Mouse (Mus musculus): ENCODE measurements around the gene Tnip1. TPM values are rescaled to one million over a fixed set of nuclear protein-coding genes. Genes with fewer than 3 reads are reported as not detected.

Gene Tnip1
- polyA plus RNA-seq, 1 experiment from 2014 or later: 13.2 TPM

- no peaks in the 10 kb centered on the region for H3K9me3 ChIP-seq (ENCODE audit: control insufficient read depth, low read length)
- H3K36me3 ChIP-seq (ENCODE audit: control insufficient read depth, insufficient read depth): no peaks in the 10 kb centered on the region
- ATAC-seq: no peak
- no peak overlapping the region for H3K4me3 ChIP-seq (replicated peaks; ENCODE audit: low read length)
- 78% methylated on average over 8 of the region's 8 CpGs for WGBS
- H3K4me2 ChIP-seq (ENCODE audit: low read length): no peak overlapping the region
- no peaks in the 10 kb centered on the region for H3K27me3 ChIP-seq (replicated peaks; ENCODE audit: control insufficient read depth, insufficient read depth, low read length)
- no peaks in the 10 kb centered on the region for H3K4me1 ChIP-seq (replicated peaks; ENCODE audit: control insufficient read depth, insufficient read depth, low read length)
- no peak overlapping the region for H3K27ac ChIP-seq (ENCODE audit: low read length)
- no peak overlapping the region for H3K9ac ChIP-seq (replicated peaks; ENCODE audit: low read depth, low read length)
Measured at GRCm38 (mm10) chr11:54988754-54989349, 26.1 kb upstream of the Tnip1 start.

- H3K4me3 ChIP-seq (replicated peaks; ENCODE audit: low read length): no peak overlapping the region
- H3K9me3 ChIP-seq (ENCODE audit: control insufficient read depth, low read length): no peaks in the 10 kb centered on the region
- no peak overlapping the region for H3K27ac ChIP-seq (ENCODE audit: low read length)
- no peak overlapping the region for H3K4me2 ChIP-seq (ENCODE audit: low read length)
- no peaks in the 10 kb centered on the region for H3K4me1 ChIP-seq (replicated peaks; ENCODE audit: control insufficient read depth, insufficient read depth, low read length)
- no peak for ATAC-seq
- H3K36me3 ChIP-seq (ENCODE audit: control insufficient read depth, insufficient read depth): no peaks in the 10 kb centered on the region
- WGBS: 89% methylated on average over 1 of the region's 1 CpGs
- H3K9ac ChIP-seq (replicated peaks; ENCODE audit: low read depth, low read length): no peak overlapping the region
- H3K27me3 ChIP-seq (replicated peaks; ENCODE audit: control insufficient read depth, insufficient read depth, low read length): no peaks in the 10 kb centered on the region
Measured at GRCm38 (mm10) chr11:54987974-54988373, 25.3 kb upstream of the Tnip1 start.

DNA sequence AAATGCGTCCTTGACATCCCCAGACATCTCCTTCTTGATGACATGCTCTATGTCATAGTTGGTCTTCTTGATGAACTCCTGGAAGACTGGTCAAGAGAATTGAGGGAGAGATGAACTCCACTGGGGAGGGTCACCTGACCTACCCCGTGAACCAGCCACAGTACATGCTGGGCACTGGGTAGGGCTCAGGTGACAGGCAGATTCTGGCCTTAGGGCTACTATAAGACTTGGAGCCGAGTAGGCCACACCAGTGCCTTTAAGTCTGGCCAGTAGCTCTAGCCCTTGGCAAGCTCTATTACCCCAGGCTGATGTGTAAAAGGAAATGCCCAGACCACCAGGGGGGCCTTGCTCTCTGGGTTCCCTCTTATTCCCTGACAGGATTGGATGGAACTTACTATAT, 22.4 kb upstream of the Tnip1 start:
- 81% methylated on average over 3 of the region's 3 CpGs for WGBS
- ATAC-seq: no peak
- Histone ChIP-seq H3K9ac (replicated peaks; ENCODE audit: low read depth, low read length) (no peak overlapping the region), H3K4me1 (replicated peaks; ENCODE audit: control insufficient read depth, insufficient read depth, low read length) (no peaks in the 10 kb centered on the region), H3K9me3 (ENCODE audit: control insufficient read depth, low read length) (no peaks in the 10 kb centered on the region), H3K4me2 (ENCODE audit: low read length) (no peak overlapping the region), H3K27ac (ENCODE audit: low read length) (no peak overlapping the region), H3K27me3 (replicated peaks; ENCODE audit: control insufficient read depth, insufficient read depth, low read length) (no peaks in the 10 kb centered on the region), H3K36me3 (ENCODE audit: control insufficient read depth, insufficient read depth) (peaks cover 3% of the 10 kb centered on the region; the same call in 1 of the 2 replicates), H3K4me3 (replicated peaks; ENCODE audit: low read length) (no peak overlapping the region)

GRCm38 (mm10) chr11:54984581-54984980, 21.9 kb upstream of the Tnip1 start:
- H3K9me3 ChIP-seq (ENCODE audit: control insufficient read depth, low read length): no peaks in the 10 kb centered on the region
- no peak overlapping the region for H3K4me2 ChIP-seq (ENCODE audit: low read length)
- H3K4me3 ChIP-seq (replicated peaks; ENCODE audit: low read length): no peak overlapping the region
- no peaks in the 10 kb centered on the region for H3K27me3 ChIP-seq (replicated peaks; ENCODE audit: control insufficient read depth, insufficient read depth, low read length)
- no peak for ATAC-seq
- no peak overlapping the region for H3K27ac ChIP-seq (ENCODE audit: low read length)
- peaks cover 3% of the 10 kb centered on the region; the same call in 1 of the 2 replicates for H3K36me3 ChIP-seq (ENCODE audit: control insufficient read depth, insufficient read depth)
- no peaks in the 10 kb centered on the region for H3K4me1 ChIP-seq (replicated peaks; ENCODE audit: control insufficient read depth, insufficient read depth, low read length)
- H3K9ac ChIP-seq (replicated peaks; ENCODE audit: low read depth, low read length): no peak overlapping the region
- WGBS: 59% methylated on average over 4 of the region's 4 CpGs

- Histone ChIP-seq H3K36me3 (ENCODE audit: control insufficient read depth, insufficient read depth) (peaks cover 3% of the 10 kb centered on the region; the same call in 1 of the 2 replicates), H3K9me3 (ENCODE audit: control insufficient read depth, low read length) (no peaks in the 10 kb centered on the region), H3K4me3 (replicated peaks; ENCODE audit: low read length) (no peak overlapping the region), H3K27me3 (replicated peaks; ENCODE audit: control insufficient read depth, insufficient read depth, low read length) (no peaks in the 10 kb centered on the region), H3K9ac (replicated peaks; ENCODE audit: low read depth, low read length) (no peak overlapping the region), H3K4me1 (replicated peaks; ENCODE audit: control insufficient read depth, insufficient read depth, low read length) (no peaks in the 10 kb centered on the region), H3K27ac (ENCODE audit: low read length) (no peak overlapping the region), H3K4me2 (ENCODE audit: low read length) (no peak overlapping the region)
- 1% methylated on average over 6 of the region's 6 CpGs for WGBS
- ATAC-seq: no peak
Measured at GRCm38 (mm10) chr11:54984085-54984484, 21.4 kb upstream of the Tnip1 start.

GRCm38 (mm10) chr11:54982520-54982919, 19.8 kb upstream of the Tnip1 start:
- Histone ChIP-seq H3K27me3 (replicated peaks; ENCODE audit: control insufficient read depth, insufficient read depth, low read length) (no peaks in the 10 kb centered on the region), H3K4me3 (replicated peaks; ENCODE audit: low read length) (no peak overlapping the region), H3K4me1 (replicated peaks; ENCODE audit: control insufficient read depth, insufficient read depth, low read length) (no peaks in the 10 kb centered on the region), H3K27ac (ENCODE audit: low read length) (no peak overlapping the region), H3K36me3 (ENCODE audit: control insufficient read depth, insufficient read depth) (peaks cover 3% of the 10 kb centered on the region; the same call in 1 of the 2 replicates), H3K9ac (replicated peaks; ENCODE audit: low read depth, low read length) (no peak overlapping the region), H3K4me2 (ENCODE audit: low read length) (no peak overlapping the region), H3K9me3 (ENCODE audit: control insufficient read depth, low read length) (no peaks in the 10 kb centered on the region)
- no peak for ATAC-seq
- 80% methylated on average over 6 of the region's 6 CpGs for WGBS

- no peaks in the 10 kb centered on the region for H3K9me3 ChIP-seq (ENCODE audit: control insufficient read depth, low read length)
- H3K4me1 ChIP-seq (replicated peaks; ENCODE audit: control insufficient read depth, insufficient read depth, low read length): no peaks in the 10 kb centered on the region
- peaks cover 3% of the 10 kb centered on the region; the same call in 1 of the 2 replicates for H3K36me3 ChIP-seq (ENCODE audit: control insufficient read depth, insufficient read depth)
- H3K27ac ChIP-seq (ENCODE audit: low read length): no peak overlapping the region
- no peak overlapping the region for H3K9ac ChIP-seq (replicated peaks; ENCODE audit: low read depth, low read length)
- H3K4me3 ChIP-seq (replicated peaks; ENCODE audit: low read length): no peak overlapping the region
- WGBS: 95% methylated on average over 4 of the region's 4 CpGs
- H3K4me2 ChIP-seq (ENCODE audit: low read length): no peak overlapping the region
- H3K27me3 ChIP-seq (replicated peaks; ENCODE audit: control insufficient read depth, insufficient read depth, low read length): no peaks in the 10 kb centered on the region
- no peak for ATAC-seq
Measured at GRCm38 (mm10) chr11:54981630-54982029, 18.9 kb upstream of the Tnip1 start.

DNA sequence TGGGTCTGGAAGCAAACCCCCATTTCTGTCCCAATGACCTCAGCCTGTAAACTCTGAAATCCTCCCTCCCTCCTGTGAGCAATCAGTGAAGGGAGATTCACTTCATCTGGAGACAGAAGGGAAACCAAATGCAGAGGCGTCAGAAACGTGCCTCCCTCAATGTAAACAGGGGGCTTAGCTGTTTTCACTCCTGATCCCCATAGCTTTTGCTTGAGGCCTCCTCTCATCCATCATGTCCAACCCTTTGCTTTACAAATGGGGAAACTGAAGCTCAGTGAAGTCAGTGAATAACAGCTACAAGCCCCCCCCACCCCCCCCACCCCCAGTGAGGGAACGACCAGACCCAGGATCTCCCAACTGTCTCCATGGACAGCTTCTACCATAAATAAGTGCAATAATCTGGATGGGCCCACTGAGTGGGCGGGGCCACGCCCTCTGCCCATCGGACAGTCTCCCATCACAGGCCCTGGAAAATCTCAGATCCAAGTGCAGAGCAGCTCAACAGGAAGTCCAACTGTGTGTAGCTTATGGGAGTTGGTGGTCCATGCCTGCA, 14.7 kb upstream of the Tnip1 start:
- peaks cover 8% of the 10 kb centered on the region for H3K4me1 ChIP-seq (replicated peaks; ENCODE audit: control insufficient read depth, insufficient read depth, low read length)
- no peak overlapping the region for H3K4me2 ChIP-seq (ENCODE audit: low read length)
- 77% methylated on average over 6 of the region's 6 CpGs for WGBS
- ATAC-seq: no peak
- H3K9ac ChIP-seq (replicated peaks; ENCODE audit: low read depth, low read length): no peak overlapping the region
- peaks cover 3% of the 10 kb centered on the region; the same call in 1 of the 2 replicates for H3K36me3 ChIP-seq (ENCODE audit: control insufficient read depth, insufficient read depth)
- no peaks in the 10 kb centered on the region for H3K27me3 ChIP-seq (replicated peaks; ENCODE audit: control insufficient read depth, insufficient read depth, low read length)
- H3K4me3 ChIP-seq (replicated peaks; ENCODE audit: low read length): no peak overlapping the region
- H3K27ac ChIP-seq (ENCODE audit: low read length): no peak overlapping the region
- no peaks in the 10 kb centered on the region for H3K9me3 ChIP-seq (ENCODE audit: control insufficient read depth, low read length)

- Histone ChIP-seq H3K9ac (replicated peaks; ENCODE audit: low read depth, low read length) (no peak overlapping the region), H3K36me3 (ENCODE audit: control insufficient read depth, insufficient read depth) (no peaks in the 10 kb centered on the region; the same call in 1 of the 2 replicates), H3K27me3 (replicated peaks; ENCODE audit: control insufficient read depth, insufficient read depth, low read length) (no peaks in the 10 kb centered on the region), H3K4me1 (replicated peaks; ENCODE audit: control insufficient read depth, insufficient read depth, low read length) (peaks cover 8% of the 10 kb centered on the region), H3K4me2 (ENCODE audit: low read length) (no peak overlapping the region), H3K27ac (ENCODE audit: low read length) (no peak overlapping the region), H3K9me3 (ENCODE audit: control insufficient read depth, low read length) (no peaks in the 10 kb centered on the region), H3K4me3 (replicated peaks; ENCODE audit: low read length) (no peak overlapping the region)
- ATAC-seq: no peak
- WGBS: 98% methylated on average over 2 of the region's 2 CpGs
Measured at GRCm38 (mm10) chr11:54976351-54976750, 13.6 kb upstream of the Tnip1 start.
